ENCODE assay signal across 20 mouse cellular contexts in the genomic region with DNA sequence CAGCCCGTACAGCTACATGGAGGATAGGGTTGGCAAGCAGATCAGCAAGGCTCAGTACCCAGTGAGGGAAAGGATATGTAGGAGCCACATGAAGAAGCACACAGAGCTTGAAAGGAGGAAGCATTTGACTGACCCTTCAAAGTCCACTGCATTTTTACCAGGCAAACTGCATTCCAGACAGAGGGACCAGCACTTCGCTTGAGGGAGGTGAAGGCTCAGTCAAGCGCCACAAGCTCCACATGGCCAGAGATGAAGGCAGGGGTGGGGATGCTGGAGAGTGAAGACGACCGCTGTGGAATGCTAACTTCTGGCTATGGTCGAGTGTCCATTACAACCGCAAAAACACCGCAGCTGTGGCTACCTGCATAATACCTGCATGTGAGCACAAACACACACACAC.
DNase-seq lines count a peak whose midpoint lies in the region; ATAC-seq and TF ChIP-seq lines count a peak whose summit lies in the region.
"Had no signal": no experiment of that assay in that cellular context is flagged by ENCODE, and none has a peak within 500 bp of the region (broad histone marks: within the 10 kb centered on the region; RNA-seq: fewer than 3 reads in every experiment).

No protein-coding gene starts in this region.

- peak; percentile 59 for DNase-seq in kidney, adult 2 months
- no peak for DNase-seq in kidney, adult 18-20 months
- peak; percentile 33 for DNase-seq in kidney, postnatal 0 days (ENCODE audit: low spot score)
- DNase-seq in kidney, postnatal 36 days = peak; percentile 41 to 44
- DNase-seq in thymus, postnatal 36 days = no peak
- DNase-seq in natural killer cell, adult 2 months (ENCODE audit: low spot score in 2 of 2) = no peak
- DNase-seq: adrenal gland, adult 8-10 months; adrenal gland, postnatal 36 days; cerebellum, adult 2 months; cerebellum, postnatal 10 days; embryo, embryonic 11 days; gastrocnemius, adult 2 months; gastrocnemius, postnatal 25 days had no signal

- no peak overlapping the region for H3K9ac ChIP-seq in kidney, postnatal 0 days (ENCODE audit: low read depth, low read length)
- no peak overlapping the region for H3K9ac ChIP-seq in neural tube, embryonic 15.5 days (replicated peaks)
- H3K9ac ChIP-seq: embryonic facial prominence, embryonic 15.5 days; heart, embryonic 12.5 days had no signal

- H3K4me3 ChIP-seq in kidney, adult 2 months (ENCODE audit: insufficient read depth, low read depth, low read length) = no peak overlapping the region
- H3K4me3 ChIP-seq in kidney, postnatal 0 days (replicated peaks; ENCODE audit: low read depth, low read length) = no peak overlapping the region
- no peak overlapping the region for H3K4me3 ChIP-seq in neural tube, embryonic 15.5 days (replicated peaks)
- H3K4me3 ChIP-seq: embryonic facial prominence, embryonic 15.5 days; erythroblast, embryonic 14.5 days; forebrain, embryonic 10.5 days; gastrocnemius, adult 2 months; heart, embryonic 12.5 days; hindbrain, embryonic 10.5 days had no signal

- H3K27ac ChIP-seq in kidney, adult 2 months (ENCODE audit: insufficient read depth, low read depth, low read length) = no peak overlapping the region
- H3K27ac ChIP-seq in kidney, postnatal 0 days = no peak overlapping the region
- no peak overlapping the region for H3K27ac ChIP-seq in neural tube, embryonic 15.5 days (replicated peaks)
- H3K27ac ChIP-seq: embryonic facial prominence, embryonic 15.5 days; forebrain, embryonic 10.5 days; gastrocnemius, adult 2 months; hindbrain, embryonic 10.5 days had no signal

- no peaks in the 10 kb centered on the region for H3K36me3 ChIP-seq in kidney, adult 2 months (ENCODE audit: control insufficient read depth, insufficient read depth, low read length)
- H3K36me3 ChIP-seq in kidney, postnatal 0 days (ENCODE audit: insufficient read depth, low read length) = no peaks in the 10 kb centered on the region
- H3K36me3 ChIP-seq in neural tube, embryonic 15.5 days = no peaks in the 10 kb centered on the region
- H3K36me3 ChIP-seq: embryonic facial prominence, embryonic 15.5 days; forebrain, embryonic 10.5 days; hindbrain, embryonic 10.5 days had no signal

- no peaks in the 10 kb centered on the region for H3K27me3 ChIP-seq in kidney, adult 2 months (replicated peaks; ENCODE audit: control insufficient read depth, insufficient read depth, low read length)
- H3K27me3 ChIP-seq in kidney, postnatal 0 days (ENCODE audit: insufficient read depth, low read length) = no peaks in the 10 kb centered on the region
- no peaks in the 10 kb centered on the region for H3K27me3 ChIP-seq in neural tube, embryonic 15.5 days (replicated peaks)
- H3K27me3 ChIP-seq: embryonic facial prominence, embryonic 15.5 days; heart, embryonic 12.5 days had no signal

- 40% methylated on average over 8 of the region's 8 CpGs for WGBS in kidney, adult 2 months
- 53% methylated on average over 8 of the region's 8 CpGs for WGBS in kidney, postnatal 0 days
- 89% methylated on average over 8 of the region's 8 CpGs for WGBS in neural tube, embryonic 15.5 days

- TF ChIP-seq POLR2A in kidney, adult 2 months (IDR thresholded peaks at IDR 0.05; ENCODE audit: low read depth, low read length) = no peak

- H3K4me2 ChIP-seq in kidney, postnatal 0 days (ENCODE audit: low read length) = no peak overlapping the region
- no peak overlapping the region for H3K4me2 ChIP-seq in neural tube, embryonic 15.5 days
- H3K4me2 ChIP-seq: embryonic facial prominence, embryonic 15.5 days; heart, embryonic 12.5 days had no signal

- ATAC-seq in kidney, postnatal 0 days (replicated peaks; ENCODE audit: low FRiP score, low read depth) = peak; percentile 53
- no peak for ATAC-seq in neural tube, embryonic 15.5 days (ENCODE audit: low FRiP score)
- ATAC-seq: forebrain, embryonic 14.5 days had no signal

- no peak for TF ChIP-seq CTCF in kidney, adult 2 months (conservative IDR thresholded peaks at IDR 0.05; ENCODE audit: insufficient read depth, insufficient read length, low read depth, low read length)
- no peak for TF ChIP-seq CTCF in kidney, postnatal 0 days (IDR thresholded peaks at IDR 0.05; ENCODE audit: low read depth)

- H3K9me3 ChIP-seq in kidney, postnatal 0 days (replicated peaks; ENCODE audit: low read length) = no peaks in the 10 kb centered on the region
- no peaks in the 10 kb centered on the region for H3K9me3 ChIP-seq in neural tube, embryonic 15.5 days (replicated peaks)
- H3K9me3 ChIP-seq: embryonic facial prominence, embryonic 15.5 days; forebrain, embryonic 10.5 days; hindbrain, embryonic 10.5 days had no signal

- H3K4me1 ChIP-seq in kidney, adult 2 months (ENCODE audit: control insufficient read depth, insufficient read depth, low read length) = peaks cover 5% of the 10 kb centered on the region; the same call in 1 of the 2 replicates
- no peaks in the 10 kb centered on the region for H3K4me1 ChIP-seq in kidney, postnatal 0 days (replicated peaks; ENCODE audit: insufficient read depth, low read length)
- H3K4me1 ChIP-seq in neural tube, embryonic 15.5 days = no peaks in the 10 kb centered on the region
- H3K4me1 ChIP-seq: embryonic facial prominence, embryonic 15.5 days; forebrain, embryonic 10.5 days; hindbrain, embryonic 10.5 days had no signal

Comparison
In these comparisons a context has a peak if more than half of its experiments do, and no peak if none do; other contexts are left out.
1. DNase-seq: peak in kidney, adult 2 months (single experiment), kidney, postnatal 0 days (single experiment) and kidney, postnatal 36 days (2 of 2); none in kidney, adult 18-20 months (single experiment), thymus, postnatal 36 days (0 of 2) and natural killer cell, adult 2 months (0 of 2).